Mouse (Mus musculus) kidney, adult 11 months (tissue): ENCODE results near the gene Nkx1-2.

Experiments used
- DNase-seq: peaks from one replicate; pipeline ENCODE4 v3.0.0; 2022

Gene Nkx1-2

DNA sequence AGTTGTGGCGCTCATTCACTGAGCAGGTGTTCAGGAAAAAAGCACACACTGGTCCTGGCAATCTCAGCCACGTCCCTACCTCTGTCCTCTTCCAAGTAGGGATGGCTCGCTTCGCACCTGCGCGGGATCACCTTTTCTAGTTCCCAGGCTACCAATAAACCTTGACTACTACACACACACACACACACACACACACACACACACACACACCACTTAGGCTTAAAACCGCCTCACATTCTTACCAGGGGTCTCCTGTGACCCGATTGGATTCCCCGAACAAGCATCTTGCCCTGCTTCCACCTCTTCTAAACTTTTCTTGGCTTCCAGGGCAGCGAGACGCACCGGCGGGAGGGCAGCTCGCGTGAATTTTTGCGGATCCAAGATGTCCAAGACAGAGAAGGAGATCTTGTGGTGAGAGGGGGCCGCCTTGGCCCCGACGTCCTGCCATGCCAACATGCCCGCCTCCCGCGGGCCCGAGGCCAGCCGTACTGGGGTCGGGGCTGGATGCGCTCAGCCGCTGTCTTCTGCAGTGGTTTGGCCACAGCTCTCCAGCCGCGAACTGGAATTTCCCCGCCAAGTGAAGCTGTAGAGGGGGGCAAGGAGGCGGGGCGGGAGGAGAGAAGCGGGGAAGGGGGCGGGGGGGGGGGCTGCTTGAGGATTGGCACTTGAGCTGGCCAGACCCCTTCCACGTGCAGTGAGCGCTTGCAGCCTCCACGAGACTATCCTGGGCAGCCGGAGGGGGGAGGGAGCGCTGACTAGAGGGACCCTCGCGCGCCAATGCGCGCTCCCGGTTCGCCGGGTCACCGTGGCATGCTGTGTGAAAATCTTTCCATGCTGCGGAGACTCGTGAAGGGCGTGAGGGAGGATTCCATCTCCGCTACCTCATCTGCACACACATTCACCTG lies at the start of gene Nkx1-2:
TSS of gene Nkx1-2 (minus strand) at position 567 of the 905 bp plus-strand sequence.
- no peak for DNase-seq

DNA sequence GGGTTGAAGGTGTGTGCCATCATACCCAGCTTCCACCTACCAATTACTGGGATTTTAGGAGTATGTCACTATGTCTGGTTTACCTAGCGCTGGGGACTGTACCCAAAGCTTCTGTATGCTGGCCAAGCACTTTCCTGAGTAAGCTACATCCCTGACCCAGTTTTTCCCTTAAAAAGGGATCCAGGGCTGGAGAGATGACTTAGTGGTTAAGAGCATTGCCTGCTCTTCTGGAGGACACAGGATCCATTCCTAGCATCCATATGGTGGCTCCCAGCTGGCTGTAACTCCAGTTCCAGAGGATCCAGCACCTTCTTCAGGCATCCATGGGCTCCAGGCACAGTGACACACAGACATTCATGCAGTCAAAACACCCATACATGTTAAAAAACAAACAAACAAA lies 47.1 kb upstream of the Nkx1-2 start:
- no peak for DNase-seq

DNA sequence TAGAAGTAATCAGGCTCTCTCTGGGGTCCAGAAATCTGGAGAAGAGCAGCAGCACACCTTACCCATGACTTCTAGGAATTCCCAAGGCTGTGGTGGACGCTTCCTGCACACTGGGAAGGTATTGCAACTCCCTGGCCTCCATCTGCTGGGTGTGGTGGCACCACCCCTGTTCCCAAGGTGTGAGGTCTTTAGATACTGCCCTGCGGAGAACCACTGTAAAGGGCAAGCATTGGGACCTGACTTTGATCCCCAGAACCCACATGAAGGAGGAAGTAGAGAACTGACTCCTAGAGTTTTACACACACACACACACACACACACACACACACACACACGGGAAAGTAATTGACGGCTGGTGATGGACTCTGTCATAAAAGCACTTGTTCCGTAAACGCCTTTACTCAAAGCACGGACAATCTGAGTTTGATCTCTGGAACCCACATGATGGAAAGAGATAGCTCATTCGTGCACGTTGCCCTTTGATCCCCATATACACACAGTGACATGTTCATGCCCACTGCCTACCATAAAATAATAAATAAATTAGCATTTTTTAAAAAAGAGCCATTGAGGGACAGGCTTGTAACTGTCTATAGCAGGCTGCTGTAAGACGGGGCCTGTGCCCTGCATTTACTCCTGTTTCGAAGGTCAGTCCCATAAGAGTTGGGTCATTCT lies 45.3 kb upstream of the Nkx1-2 start:
- no peak for DNase-seq

DNA sequence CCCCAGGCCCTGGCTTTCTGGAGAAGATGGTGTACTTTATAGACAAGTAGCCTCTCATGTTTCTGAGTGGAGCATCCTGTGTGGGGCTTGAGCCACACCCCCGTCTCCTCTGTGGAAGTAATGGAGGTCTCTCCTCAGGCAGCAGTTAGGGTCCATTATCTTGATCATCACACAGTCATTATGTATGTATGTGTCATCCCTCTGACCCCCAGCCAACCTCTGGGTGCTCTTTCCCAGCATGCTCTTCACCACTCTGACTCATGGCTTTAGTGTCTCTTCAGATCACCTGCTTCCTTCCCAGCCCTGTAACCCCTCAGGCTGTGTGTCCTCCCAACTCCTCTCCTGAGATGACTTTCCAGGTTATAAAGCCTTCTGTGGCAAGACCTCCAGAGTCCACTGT lies 42.2 kb upstream of the Nkx1-2 start:
- no peak for DNase-seq

DNA sequence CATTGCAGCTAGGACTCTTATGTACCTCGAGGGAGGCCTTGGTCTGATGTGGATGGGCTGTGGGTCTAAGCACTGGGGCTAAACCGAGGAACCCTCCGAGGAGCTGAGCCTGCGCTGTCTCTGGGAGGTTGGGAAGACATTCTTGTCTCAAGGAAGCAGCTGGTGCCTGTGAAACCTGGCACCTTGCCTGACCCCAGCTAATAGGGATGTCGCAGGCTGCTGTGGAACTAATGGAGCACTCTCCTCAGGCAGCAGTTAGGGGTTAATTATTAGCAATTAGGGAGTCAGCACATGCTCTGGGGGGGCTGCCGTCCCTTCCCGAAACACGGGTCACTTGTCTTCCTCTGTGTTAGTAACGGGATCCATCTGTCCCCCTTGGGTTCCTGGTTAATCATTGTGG lies 41.5 kb upstream of the Nkx1-2 start:
- DNase-seq, result peak; percentile 60

DNA sequence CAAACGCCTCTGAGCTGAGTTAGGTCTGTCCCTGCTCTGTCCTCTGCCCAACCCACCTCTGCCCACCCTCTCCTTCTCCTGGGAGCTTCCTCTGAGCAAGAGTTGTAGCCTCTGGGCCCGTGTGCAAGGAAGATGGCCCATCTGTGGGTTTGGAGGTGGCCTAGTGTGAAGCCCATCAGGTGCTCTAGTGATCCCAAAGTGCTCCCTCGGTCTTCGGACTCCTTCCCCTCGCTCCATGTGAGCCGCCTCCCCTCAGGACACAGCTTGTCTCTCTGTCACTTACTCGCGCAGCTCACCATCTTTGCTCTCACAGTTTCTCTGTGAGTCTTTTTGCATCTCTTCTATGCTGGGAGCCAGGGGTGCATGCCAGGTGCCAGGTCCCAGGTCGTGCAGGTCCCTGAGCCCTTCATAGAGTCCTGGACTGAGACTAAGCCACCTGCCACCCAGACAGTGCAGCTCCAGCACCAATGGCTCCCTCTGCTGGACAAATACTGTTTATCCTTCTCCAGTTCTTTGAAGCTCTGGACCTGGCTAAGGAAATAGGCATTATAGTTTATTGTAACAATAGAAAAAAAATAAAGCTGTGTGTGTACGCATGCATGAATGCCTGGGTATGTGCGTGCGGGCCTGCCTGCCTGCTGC lies 39.1 kb upstream of the Nkx1-2 start:
- peak; percentile 26 for DNase-seq

DNA sequence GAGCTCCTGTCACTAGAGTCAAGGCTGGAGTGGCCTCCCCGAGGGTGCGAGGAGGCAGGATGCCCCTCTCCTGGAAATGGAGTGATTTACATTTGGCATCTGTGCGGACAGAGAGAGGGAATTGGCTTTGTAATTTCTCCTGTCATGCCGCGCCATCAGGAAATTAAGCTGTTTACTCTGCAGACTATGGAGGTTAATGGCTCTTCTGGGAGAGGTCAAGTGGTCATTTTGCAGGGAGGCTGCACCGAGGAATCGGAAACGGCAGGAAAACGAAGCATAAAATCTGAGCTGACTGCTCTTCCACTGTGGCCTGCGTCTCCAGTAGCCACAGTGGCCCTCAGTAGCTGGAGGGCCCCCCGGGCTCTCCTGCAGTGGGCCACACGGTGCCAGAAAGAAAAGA lies 37.9 kb upstream of the Nkx1-2 start:
- no peak for DNase-seq

DNA sequence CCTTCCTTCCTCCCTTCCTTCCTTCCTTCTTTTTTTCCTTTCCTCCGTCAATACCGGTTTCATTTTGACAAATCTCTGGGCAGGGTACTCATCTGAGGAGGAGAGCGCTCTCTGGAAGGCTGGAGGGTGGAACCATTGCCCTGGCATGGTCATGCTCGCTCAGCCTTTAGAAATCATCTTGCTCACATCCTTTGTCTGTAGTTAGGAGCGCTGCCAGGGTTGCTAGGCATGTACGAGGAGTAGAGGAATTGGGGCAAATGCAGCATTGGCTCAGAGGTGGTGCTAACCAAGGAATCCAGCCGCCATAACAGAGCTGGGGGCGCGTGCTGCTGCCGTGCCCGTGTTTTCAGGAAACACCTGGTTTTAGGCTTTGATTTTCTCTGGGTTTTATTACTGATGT lies 31.9 kb upstream of the Nkx1-2 start:
- DNase-seq, result no peak

DNA sequence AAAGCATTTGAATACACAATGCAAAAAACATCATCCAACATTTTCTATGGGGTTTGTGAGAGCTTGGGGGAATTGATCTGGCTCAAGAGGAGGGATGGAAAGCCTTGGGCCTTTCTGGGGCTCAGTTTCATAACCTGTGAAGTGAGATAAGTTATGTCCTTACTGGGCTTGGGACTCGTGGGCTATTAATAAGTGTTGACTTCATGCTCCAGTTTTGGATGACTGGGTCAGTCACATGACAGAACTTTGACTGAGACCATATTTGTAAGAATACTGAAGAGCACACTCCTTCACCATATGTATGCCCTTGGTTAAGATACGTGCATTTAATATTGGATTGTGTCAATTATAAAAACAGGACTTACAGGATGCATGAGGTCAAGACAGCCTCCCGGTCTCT lies 28.0 kb upstream of the Nkx1-2 start:
- DNase-seq, result no peak

DNA sequence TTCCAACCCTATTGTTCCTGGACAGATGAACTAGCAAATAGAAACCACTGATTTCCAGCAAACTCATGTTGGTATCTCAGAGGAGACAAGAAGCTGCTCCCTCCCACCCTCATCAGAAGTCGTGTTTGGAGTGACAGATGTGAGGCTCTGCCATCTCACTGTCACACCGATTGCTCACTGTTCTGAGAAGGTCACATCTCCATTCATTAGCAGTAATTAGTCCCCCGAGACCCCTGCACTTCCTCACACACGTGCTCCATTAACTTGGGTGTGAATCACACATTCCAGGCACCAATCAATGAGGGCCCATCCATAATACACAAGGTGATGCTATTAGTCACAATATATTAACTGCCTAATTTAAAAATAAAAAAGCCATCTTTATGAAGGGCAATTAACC lies 26.7 kb upstream of the Nkx1-2 start:
- no peak for DNase-seq

DNA sequence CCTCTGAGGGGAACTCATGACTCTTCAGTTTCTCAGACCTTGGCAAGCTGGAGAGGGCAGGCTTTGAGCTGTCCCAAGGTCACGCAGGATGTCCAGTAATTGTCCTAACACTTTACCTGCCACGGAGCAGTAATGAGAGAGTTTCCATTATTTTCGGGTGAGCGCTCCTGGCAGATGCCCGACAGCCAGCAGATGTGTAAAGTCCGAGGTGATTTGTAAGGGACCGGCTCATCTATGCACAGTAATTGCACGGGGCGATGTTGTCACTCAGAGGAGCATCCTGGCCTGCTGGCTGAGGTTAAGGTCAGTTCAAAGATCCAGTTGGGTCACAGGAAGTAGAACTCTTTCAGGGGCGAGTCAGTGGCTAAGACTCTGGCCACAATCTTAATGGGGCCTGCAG lies 24.7 kb upstream of the Nkx1-2 start:
- peak; percentile 38 for DNase-seq

DNA sequence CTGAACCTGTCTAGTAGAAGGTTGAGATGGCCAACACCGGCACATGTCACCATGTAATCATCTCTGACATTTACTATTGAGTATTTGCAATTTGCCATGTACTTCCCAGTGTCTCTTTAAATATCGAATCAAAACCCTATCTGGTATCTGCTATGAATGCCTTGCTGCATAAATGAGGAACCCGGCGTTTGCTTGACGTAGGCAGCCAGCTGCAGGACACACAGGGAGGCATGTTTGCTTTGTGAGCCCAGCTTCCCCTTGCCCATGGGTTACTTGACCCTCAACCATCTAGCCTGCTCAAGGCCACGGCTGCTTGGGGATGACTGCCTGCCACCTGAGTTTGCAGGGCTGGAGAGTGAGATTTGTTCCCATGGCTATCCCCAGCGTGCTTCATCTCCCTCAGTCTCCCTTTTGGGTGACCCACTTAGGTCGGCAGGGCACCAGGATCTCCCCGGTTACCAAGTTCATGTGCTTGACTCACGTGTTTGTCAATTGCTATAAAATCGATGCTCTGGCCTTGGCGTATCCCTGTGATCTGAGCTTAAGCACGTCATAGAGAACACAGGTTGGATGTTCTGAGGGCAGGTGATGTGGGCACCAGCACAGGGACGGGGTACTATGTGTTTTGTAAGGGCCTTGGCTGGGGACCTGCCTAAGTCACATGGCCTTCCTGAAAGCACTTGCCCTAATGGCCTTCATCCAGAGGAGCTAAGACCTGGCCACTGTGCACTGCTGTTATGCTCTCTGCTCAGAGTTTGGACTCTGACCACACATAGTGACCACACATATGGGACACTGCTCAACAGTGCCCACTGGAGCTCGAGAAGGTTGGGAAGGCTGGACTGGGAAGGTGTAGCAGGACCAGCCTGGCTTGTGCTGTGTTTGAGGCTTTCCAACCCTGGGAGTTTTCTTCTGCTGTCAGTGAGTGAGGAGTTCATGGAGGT lies 20.8 kb upstream of the Nkx1-2 start:
- peak; percentile 75 for DNase-seq

DNA sequence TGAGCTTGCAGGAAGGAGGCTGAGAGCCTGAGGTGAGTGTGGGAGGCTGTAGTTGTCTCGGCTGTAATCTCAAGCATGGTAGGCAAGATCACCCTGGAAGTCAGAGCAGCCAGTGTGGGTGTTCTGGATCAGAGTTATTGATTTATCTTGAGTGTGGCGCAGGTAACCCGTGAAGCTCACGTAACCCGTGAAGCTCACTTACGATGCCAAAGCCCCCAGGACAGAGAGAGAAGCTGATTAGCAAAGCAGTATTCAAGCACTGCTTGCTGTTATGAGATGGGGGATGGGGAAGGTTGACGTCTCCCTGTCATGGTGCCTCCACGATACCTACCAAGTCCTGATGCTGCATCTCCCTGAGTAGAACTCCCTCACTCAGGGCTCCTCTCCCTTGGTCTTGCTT lies 20.1 kb upstream of the Nkx1-2 start:
- DNase-seq, result no peak

DNA sequence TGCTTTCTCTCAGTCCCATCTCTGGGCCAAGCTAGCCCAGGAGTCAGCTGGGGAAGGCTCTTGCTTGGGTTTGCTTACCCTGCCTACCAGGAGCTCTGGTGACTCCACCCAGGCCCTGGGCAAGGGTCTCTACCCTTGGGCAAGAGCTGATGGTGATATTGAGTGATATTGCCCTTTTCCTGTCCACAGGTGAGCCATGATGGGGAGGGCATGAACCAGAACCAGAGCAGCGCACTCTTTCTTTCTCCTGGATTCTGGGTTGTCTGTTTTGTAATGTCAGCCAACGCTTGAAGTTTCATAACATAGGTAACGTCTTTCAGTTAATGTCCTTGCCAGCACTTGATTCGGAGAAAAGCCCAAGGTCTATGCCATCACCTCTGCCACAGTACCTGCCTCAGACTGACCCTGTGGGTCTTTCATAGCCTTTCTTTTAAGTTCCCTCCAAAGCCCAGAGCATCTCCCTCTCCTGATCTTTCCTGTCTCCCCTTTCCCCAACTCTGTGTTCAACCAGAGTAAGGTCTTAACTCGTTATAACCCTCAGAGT lies 17.7 kb upstream of the Nkx1-2 start:
- DNase-seq, result no peak

DNA sequence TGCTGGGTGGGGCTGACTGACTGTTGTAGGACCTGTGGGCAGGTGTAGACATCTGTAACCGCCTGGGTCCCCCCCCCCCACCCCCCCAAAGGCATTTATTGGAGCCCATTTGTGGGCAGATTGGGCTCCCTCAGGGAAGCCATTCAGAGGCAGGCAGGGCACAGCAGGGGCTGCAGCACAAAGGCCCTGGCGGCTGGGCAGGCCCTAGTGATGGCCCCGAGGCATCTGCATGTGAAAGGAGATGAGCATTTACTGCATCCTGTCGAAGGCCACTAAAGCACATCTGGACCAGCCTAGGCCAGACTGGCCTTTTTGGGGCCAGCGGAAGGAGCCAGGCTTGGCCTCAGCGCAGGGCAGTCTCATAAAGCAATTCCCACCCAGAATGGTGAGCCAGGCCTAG lies 17.0 kb upstream of the Nkx1-2 start:
- no peak for DNase-seq

DNA sequence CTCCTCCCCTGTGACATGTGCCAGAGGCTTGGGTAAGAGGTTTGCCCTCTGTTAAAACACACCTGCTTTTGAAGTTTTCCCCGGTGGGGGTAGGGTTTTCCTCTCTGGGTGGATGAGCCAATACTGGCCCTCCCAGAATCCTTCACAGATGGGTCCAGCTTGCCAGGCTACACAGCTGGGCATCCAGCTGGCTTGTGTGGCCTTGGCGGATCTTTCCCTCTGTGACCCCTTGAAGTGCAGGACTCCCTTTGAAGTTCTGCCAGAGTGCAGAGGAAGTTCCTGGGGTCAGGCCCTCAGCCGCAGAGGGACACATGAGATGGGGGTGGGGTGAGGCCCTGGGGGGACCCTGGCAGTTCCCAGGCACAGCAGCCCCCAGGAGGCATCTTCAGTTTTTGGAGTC lies 15.9 kb upstream of the Nkx1-2 start:
- no peak for DNase-seq

DNA sequence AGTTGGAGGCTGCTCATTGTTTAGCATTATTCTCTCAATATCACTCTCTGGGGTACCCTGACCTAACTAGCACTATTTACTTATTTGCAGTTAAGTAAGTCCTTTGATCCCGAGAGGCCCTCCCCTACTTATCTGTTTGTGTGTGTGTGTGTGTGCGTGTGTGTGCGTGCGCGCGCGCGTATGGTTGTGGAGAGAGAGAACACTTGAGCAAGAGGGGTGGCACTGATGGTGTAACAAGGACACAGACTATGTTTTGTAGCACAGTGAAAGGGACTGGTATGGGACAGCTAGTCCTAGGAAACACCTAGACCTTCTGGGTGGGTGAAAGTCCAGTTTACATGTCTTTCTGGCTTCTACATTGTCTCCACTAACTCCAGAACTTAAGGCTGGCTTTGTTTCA lies 12.1 kb upstream of the Nkx1-2 start:
- no peak for DNase-seq

DNA sequence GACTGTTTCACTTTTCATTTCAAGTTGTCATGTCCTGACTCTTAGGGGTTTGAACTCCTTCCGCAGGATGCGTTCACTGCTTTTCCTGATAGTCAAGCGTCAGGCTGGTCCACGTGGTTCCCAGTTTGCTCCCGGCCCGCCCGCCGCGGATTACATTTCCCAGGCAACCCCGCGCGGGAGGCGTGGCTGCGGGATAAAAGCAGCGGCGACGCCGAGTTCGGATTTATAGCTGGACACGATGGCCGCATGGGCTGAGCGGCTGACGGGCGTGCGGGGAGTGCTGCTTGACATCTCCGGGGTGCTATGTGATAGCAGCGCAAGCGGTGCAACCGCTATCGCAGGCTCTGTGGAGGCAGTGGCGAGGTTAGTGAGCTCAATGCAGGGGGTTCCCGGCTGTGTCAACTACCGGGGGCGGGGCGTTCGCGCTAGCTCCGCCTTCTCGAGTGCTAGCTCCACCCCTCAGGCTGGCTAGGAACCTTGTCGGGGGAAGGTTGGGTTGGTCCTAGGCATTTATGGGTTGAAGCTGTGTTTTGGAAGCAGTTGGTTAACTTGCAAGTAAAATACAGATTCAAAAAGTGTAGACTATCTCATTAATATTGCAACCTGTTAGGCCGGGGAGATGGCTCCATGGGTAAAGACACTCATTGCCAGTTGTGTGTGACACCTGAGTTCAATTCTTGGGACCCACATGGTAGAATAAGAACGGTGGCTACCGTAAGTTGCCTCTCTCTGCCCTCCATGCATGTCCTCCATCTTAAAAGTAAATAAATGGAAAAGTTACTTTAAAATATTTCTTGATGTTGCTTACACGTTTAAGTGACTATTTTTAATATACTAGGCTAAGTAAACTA lies 11.3 kb upstream of the Nkx1-2 start, which contains the start of gene Lhpp:
TSS of gene Lhpp (plus strand) at position 171 of the 851 bp plus-strand sequence.
- DNase-seq, result peak; percentile 69

DNA sequence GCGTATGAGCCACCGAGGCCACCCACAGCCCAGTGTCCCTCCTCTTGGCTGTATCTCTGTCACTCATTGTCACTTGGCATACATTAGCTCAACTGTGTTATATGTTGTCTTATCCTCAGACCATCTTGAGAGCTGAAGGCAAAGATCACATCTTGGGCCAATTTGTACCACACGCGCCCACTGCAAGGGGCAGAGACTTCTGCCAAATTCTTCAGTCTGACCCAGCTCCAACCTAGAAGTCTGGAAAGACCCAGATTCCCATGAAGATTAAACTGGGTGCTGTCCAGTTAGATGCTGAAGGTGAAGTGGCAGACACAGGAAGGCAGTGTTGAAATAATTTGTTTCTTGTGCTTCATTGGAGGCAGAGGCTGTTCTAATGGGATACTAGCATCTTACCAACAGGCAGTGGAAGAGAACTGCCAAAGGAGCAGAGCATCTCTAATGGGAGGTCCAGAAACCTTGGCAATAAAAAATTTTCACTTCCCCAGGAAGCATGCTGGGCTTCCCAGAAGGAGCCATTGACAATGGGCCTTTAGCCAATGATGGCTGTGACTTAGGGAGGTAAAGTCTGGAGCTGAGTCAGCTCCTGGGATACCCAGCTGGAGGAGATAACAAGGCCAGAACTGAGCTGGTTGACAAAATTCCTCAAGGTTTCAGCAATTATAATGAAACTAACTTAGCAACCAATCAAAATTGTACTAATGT lies 9.0 kb upstream of the Nkx1-2 start:
- no peak for DNase-seq

DNA sequence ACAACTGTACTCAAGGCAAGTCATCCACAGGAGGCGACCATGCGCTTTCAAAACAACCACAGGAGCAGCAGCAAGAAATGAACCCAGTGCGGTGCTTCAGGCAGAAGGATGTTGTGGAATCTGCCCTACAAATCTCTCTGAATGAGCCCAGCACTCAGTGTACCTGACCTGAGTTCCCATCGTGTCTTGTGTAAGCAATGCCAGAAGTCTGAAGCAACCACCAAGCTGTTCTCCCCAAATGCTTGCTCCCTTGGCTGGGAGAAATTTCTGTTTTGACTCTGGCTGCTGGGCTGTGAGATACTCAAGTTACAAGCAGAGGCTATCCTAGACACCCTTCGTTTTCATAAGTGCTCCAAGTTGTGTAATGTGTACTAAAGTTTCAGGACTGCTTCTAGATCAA lies 6.3 kb upstream of the Nkx1-2 start:
- DNase-seq, result no peak

DNA sequence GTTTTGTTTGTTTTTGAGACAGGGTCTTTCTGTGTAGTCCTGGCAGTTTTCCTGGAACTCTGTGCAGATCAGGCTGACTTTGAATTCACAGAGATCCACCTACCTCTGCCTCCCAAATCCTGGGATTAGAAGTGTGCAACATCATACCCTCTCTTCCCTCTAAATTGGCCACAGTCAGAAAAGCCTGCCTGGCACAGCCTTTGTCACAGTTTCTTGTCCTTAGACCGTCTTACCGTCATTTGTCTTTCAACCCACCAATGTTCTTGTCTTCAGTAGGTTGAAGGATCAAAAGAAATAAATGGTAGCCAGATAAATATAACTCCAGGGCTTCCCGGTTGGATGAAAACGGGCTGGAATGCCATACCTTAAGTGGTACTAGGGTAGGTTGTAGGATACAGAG lies 5.3 kb upstream of the Nkx1-2 start:
- no peak for DNase-seq
